8 mouse cellular contexts compared by ENCODE assay signal in the genomic region with DNA sequence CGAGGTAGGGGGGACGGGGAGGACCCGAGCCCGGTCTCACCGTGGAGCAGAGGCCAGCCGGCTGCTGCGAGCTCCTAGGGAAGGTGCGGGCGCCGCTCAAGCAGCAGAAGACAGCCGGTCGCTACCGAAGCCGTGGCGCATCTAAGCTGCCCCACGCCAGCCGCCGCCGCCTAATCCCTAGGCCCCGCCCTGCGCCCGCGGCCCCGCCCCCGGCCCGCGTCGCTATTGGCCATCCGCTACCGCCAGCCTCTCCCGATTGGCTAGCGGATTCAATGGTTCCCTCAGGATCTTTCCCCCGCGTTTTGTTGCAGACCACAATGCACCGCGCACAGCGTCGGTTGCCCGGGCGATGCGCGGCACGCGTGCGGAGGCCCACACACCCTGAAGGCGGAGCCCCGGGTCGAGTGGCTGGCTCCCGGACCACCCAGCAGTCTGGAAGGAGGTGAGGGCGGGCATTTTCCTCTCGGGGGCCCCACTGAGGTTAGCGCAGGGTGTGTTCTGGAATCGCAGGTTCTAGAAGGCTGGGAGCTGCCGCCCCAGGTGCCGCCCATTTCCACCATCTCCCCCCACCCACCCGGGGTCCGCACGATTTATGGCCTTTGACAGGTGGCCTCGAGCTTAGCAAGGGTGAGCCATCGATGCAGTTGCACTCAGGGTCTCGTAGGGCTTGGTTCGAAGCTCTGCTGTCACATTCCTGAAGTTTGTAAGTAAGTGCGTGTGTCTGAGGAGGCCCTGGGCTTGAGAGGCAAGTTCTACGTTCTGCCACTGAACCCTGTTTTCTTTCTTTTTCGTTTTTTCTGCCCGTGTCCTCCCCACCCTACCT. TPM values are rescaled to one million over a fixed set of nuclear protein-coding genes. Genes with fewer than 3 reads are reported as not detected.
DNase-seq lines count a peak whose midpoint lies in the region; ATAC-seq and TF ChIP-seq lines count a peak whose summit lies in the region.

A gene (minus strand): TSS at position 208 of the 823 bp plus-strand sequence.

- peak in 1 of 2 experiments; percentile 1; a peak in 1 of 4 replicates for TF ChIP-seq EP300 in MEL (IDR thresholded peaks at IDR 0.05; ENCODE audit: low read depth in 1 of 2, low read length in 2 of 2)

- peak within 1 kb of the TSS; percentile 71 for H3K4me2 ChIP-seq in lung, embryonic 16.5 days (ENCODE audit: low read depth, low read length)

- H3K36me3 ChIP-seq in MEL (ENCODE audit: control insufficient read depth in 1 of 2, insufficient read depth in 2 of 2, low read length in 2 of 2): peaks cover 15 to 24% of the 10 kb centered on the region in 2 experiments
- peaks cover 17% of the 10 kb centered on the region for H3K36me3 ChIP-seq in lung, embryonic 16.5 days (ENCODE audit: control insufficient read depth, insufficient read depth, low read length)

- H3K27me3 ChIP-seq in MEL (ENCODE audit: control insufficient read depth in 1 of 2, insufficient read depth in 2 of 2, low read length in 2 of 2): no peaks in the 10 kb centered on the region
- H3K27me3 ChIP-seq in cerebellum, adult 2 months (ENCODE audit: control insufficient read depth, insufficient read depth, low read length): no peaks in the 10 kb centered on the region
- no peaks in the 10 kb centered on the region for H3K27me3 ChIP-seq in lung, embryonic 16.5 days (ENCODE audit: control insufficient read depth, insufficient read depth, low read depth, low read length)

- H3K79me2 ChIP-seq in MEL (ENCODE audit: control insufficient read depth, insufficient read depth, low read length, poor library complexity): peaks cover 20% of the 10 kb centered on the region

- peak within 1 kb of the TSS; percentile 81 for H3K9ac ChIP-seq in MEL (ENCODE audit: control insufficient read depth, low read depth, low read length, poor library complexity, severe bottlenecking)
- H3K9ac ChIP-seq in lung, embryonic 16.5 days (ENCODE audit: low read length): peak within 1 kb of the TSS; percentile 88

- WGBS in cerebellum, adult 2 months: 1% methylated on average over 66 of the region's 66 CpGs
- WGBS in lung, embryonic 16.5 days: under 1% methylated on average over 63 of the region's 66 CpGs

- H3K27ac ChIP-seq in MEL (ENCODE audit: control insufficient read depth, low read depth, low read length): peak within 1 kb of the TSS; percentile 73
- H3K27ac ChIP-seq in cerebellum, adult 2 months (ENCODE audit: insufficient read depth, low read length): peak within 1 kb of the TSS; percentile 69
- H3K27ac ChIP-seq in lung, embryonic 16.5 days (ENCODE audit: low read length): peak within 1 kb of the TSS; percentile 97

- no peak for TF ChIP-seq CTCF in MEL (IDR thresholded peaks at IDR 0.05 in 2 of 3, conservative IDR thresholded peaks at IDR 0.05 in 1 of 3; ENCODE audit: control insufficient read depth in 1 of 3, insufficient read depth in 1 of 3, low read depth in 2 of 3, low read length in 3 of 3, poor library complexity in 1 of 3, severe bottlenecking in 1 of 3)
- no peak for TF ChIP-seq CTCF in cerebellum, adult 2 months (IDR thresholded peaks at IDR 0.05; ENCODE audit: borderline replicate concordance, insufficient read depth, low read depth, low read length)

- H3K9me3 ChIP-seq in MEL (replicated peaks; ENCODE audit: insufficient read depth, low read length): no peaks in the 10 kb centered on the region
- no peaks in the 10 kb centered on the region for H3K9me3 ChIP-seq in lung, embryonic 16.5 days (ENCODE audit: control insufficient read depth, low read length)

- peak within 1 kb of the TSS; percentile 86 to 89 for H3K4me3 ChIP-seq in MEL (ENCODE audit: control insufficient read depth in 1 of 2, insufficient read depth in 1 of 2, low read depth in 2 of 2, low read length in 2 of 2)
- peak within 1 kb of the TSS; percentile 76 for H3K4me3 ChIP-seq in cerebellum, adult 2 months (replicated peaks; ENCODE audit: insufficient read depth, low read depth, low read length)
- peak within 1 kb of the TSS; percentile 90 for H3K4me3 ChIP-seq in lung, embryonic 16.5 days (ENCODE audit: low read length)

- TF ChIP-seq POLR2A in MEL (IDR thresholded peaks at IDR 0.05; ENCODE audit: control insufficient read depth in 1 of 2, insufficient read depth in 1 of 2, low read depth in 1 of 2, low read length in 2 of 2, poor library complexity in 1 of 2): peak; percentile 95 to 97
- peak; percentile 92 for TF ChIP-seq POLR2A in cerebellum, adult 2 months (IDR thresholded peaks at IDR 0.05; ENCODE audit: borderline replicate concordance, insufficient read depth, low read length)

- no peak for TF ChIP-seq RAD21 in MEL (IDR thresholded peaks at IDR 0.05; ENCODE audit: low read depth, low read length)

- DNase-seq in MEL (ENCODE audit: low read depth, low spot score): peak; percentile 98
- DNase-seq in cerebellum, adult 2 months: peak; percentile 98 to 100
- peak; percentile 100 for DNase-seq in forelimb bud, embryonic 11.5 days (ENCODE audit: low read depth, low spot score)
- DNase-seq in layer of hippocampus, adult 9-10 months (ENCODE audit: low spot score): peak; percentile 97
- peak; percentile 100 for DNase-seq in ovary, postnatal 10 days (ENCODE audit: low spot score)
- peak; percentile 98 to 99 for DNase-seq in thymus, postnatal 10 days (ENCODE audit: low spot score in 2 of 2)

- H3K4me1 ChIP-seq in MEL (ENCODE audit: control insufficient read depth in 1 of 2, insufficient read depth in 2 of 2, low read length in 2 of 2): peaks cover 0 to 17% of the 10 kb centered on the region in 2 experiments; a peak in 3 of 4 replicates
- peaks cover 8% of the 10 kb centered on the region; the same call in 1 of the 2 replicates for H3K4me1 ChIP-seq in cerebellum, adult 2 months (ENCODE audit: control insufficient read depth, insufficient read depth, low read length)
- peaks cover 20% of the 10 kb centered on the region for H3K4me1 ChIP-seq in lung, embryonic 16.5 days (replicated peaks; ENCODE audit: control insufficient read depth, insufficient read depth, low read length)

- ATAC-seq in hematopoietic stem cell, adult 5-6 weeks (replicated peaks in 1 of 2; ENCODE audit: insufficient read depth in 1 of 2, low FRiP score in 2 of 2, low TSS enrichment in 1 of 2, low read depth in 1 of 2, poor library complexity in 2 of 2, severe bottlenecking in 2 of 2): peak; percentile 93 to 95
- peak; percentile 98 for ATAC-seq in lung, embryonic 16.5 days (ENCODE audit: low read depth)

TF ChIP-seq in MEL, 35 proteins besides CTCF, POLR2A, EP300 and RAD21 (continues in another document):
- TF ChIP-seq SMC3 (IDR thresholded peaks at IDR 0.05; ENCODE audit: low read depth, low read length) (no peak; the same call in 1 of the 2 replicates), JUND (IDR thresholded peaks at IDR 0.05; ENCODE audit: low read depth, low read length) (no peak), TAL1 (IDR thresholded peaks at IDR 0.05; ENCODE audit: low read length) (no peak), MXI1 (IDR thresholded peaks at IDR 0.05; ENCODE audit: low read depth, low read length) (peak; percentile 99), USF2 (IDR thresholded peaks at IDR 0.05; ENCODE audit: borderline replicate concordance in 1 of 2, insufficient read depth in 1 of 2, low read depth in 1 of 2, low read length in 2 of 2) (no peak), ZNF384 (IDR thresholded peaks at IDR 0.05; ENCODE audit: low read depth, low read length) (no peak), GABPA (IDR thresholded peaks at IDR 0.05; ENCODE audit: low read depth, low read length) (no peak), POLR2AphosphoS2 (IDR thresholded peaks at IDR 0.05; ENCODE audit: low read length) (peak; percentile 92), CHD2 (IDR thresholded peaks at IDR 0.05; ENCODE audit: low read length) (no peak), E2F4 (IDR thresholded peaks at IDR 0.05; ENCODE audit: borderline replicate concordance, low read depth, low read length) (no peak), NRF1 (IDR thresholded peaks at IDR 0.05; ENCODE audit: insufficient read depth, low read depth, low read length, poor library complexity, severe bottlenecking) (peak; percentile 59; the same call in 1 of the 2 replicates), MYB (IDR thresholded peaks at IDR 0.05; ENCODE audit: low read depth, low read length) (no peak), ZMIZ1 (IDR thresholded peaks at IDR 0.05; ENCODE audit: low read depth, low read length) (peak; percentile 93), ETS1 (IDR thresholded peaks at IDR 0.05; ENCODE audit: low read depth, low read length) (peak; percentile 61; the same call in 1 of the 2 replicates), MYC (IDR thresholded peaks at IDR 0.05; ENCODE audit: low read depth, low read length) (peak; percentile 57; the same call in 1 of the 2 replicates), SIN3A (IDR thresholded peaks at IDR 0.05; ENCODE audit: low read length) (peak; percentile 97), HCFC1 (IDR thresholded peaks at IDR 0.05; ENCODE audit: low read depth, low read length) (peak; percentile 76), MAZ (IDR thresholded peaks at IDR 0.05; ENCODE audit: low read depth, low read length) (0 out of 2 replicates have a peak, but pooled peaks have one; percentile 80), MEF2A (IDR thresholded peaks at IDR 0.05; ENCODE audit: extremely low read depth, insufficient replicate concordance, low read depth, low read length, poor library complexity, severe bottlenecking) (no peak), USF1 (IDR thresholded peaks at IDR 0.05; ENCODE audit: low read depth, low read length) (no peak), RCOR1 (IDR thresholded peaks at IDR 0.05; ENCODE audit: low read depth, low read length) (peak; percentile 99), ZKSCAN1 (IDR thresholded peaks at IDR 0.05; ENCODE audit: low read depth, low read length) (no peak), MAX (IDR thresholded peaks at IDR 0.05; ENCODE audit: low read length) (peak; percentile 90), ZC3H11A (IDR thresholded peaks at IDR 0.05; ENCODE audit: low read depth, low read length) (no peak), POLR2AphosphoS5 (IDR thresholded peaks at IDR 0.05; ENCODE audit: borderline replicate concordance, low read depth, low read length) (0 out of 2 replicates have a peak, but pooled peaks have one; percentile 58), TCF12 (IDR thresholded peaks at IDR 0.05; ENCODE audit: low read depth, low read length) (peak; percentile 71), TBP (IDR thresholded peaks at IDR 0.05; ENCODE audit: low read depth, low read length) (peak; percentile 79), KAT2A (conservative IDR thresholded peaks at IDR 0.05; ENCODE audit: low read depth, low read length) (no peak; the same call in 1 of the 2 replicates), ELF1 (IDR thresholded peaks at IDR 0.05; ENCODE audit: low read depth, low read length) (peak; percentile 75)

RNA-seq across cellular contexts. Expression of the gene that starts here (rescaled TPM):
- 714 and 736 TPM in 2 replicates for total RNA-seq in MEL (2012; rRNA removed)
- 100 to 1,000 TPM; 561 to 740 TPM for polyA plus RNA-seq in MEL (2012; ENCODE audit: insufficient read depth in 1 of 2, insufficient read length in 2 of 2, low read depth in 1 of 2, low replicate concordance in 2 of 2, missing spikeins in 1 of 2)
- 381 and 416 TPM in 2 replicates for polyA plus RNA-seq in cerebellum, adult 2 months (2012; rRNA removed)
- 198 and 266 TPM in 2 replicates for total RNA-seq in hematopoietic stem cell, adult 5-6 weeks (2017)
- 1,463 and 1,496 TPM in 2 replicates for polyA plus RNA-seq in lung, embryonic 16.5 days (2015; fragmentation: Nextera tagmentation; extraction: Ambion mirVana)

Comparison
In these comparisons a context has a peak if more than half of its experiments do, and no peak if none do; other contexts are left out.
1. Peak in every context shown above with its lines: DNase-seq, ATAC-seq, H3K4me3 ChIP-seq and H3K27ac ChIP-seq.